ENCODE assay signal across 9 mouse cellular contexts in genomic region chr4:107704185-107704584, GRCm38 (mm10). TPM values are rescaled to one million over a fixed set of nuclear protein-coding genes. Genes with fewer than 3 reads are reported as not detected.
DNase-seq lines count a peak whose midpoint lies in the region; ATAC-seq and TF ChIP-seq lines count a peak whose summit lies in the region.
"Had no signal": no experiment of that assay in that cellular context is flagged by ENCODE, and none has a peak within 500 bp of the region (broad histone marks: within the 10 kb centered on the region; RNA-seq: fewer than 3 reads in every experiment).

No protein-coding gene starts in this region.

- TF ChIP-seq CTCF in E14TG2a.4 (conservative IDR thresholded peaks at IDR 0.05; ENCODE audit: low read length), result peak; percentile 73

- intact Hi-C loops in heart, postnatal 25 days (cut with DNase I), result no loop called here

- ATAC-seq in megakaryocyte progenitor cell, adult 5-6 weeks (replicated peaks; ENCODE audit: poor library complexity), result peak; percentile 42; the same call in 1 of the 2 replicates

- DNase-seq in kidney, postnatal 4 days, result peak; percentile 31 to 44
- DNase-seq in kidney, adult 11 months, result no peak
- DNase-seq in ZHBTc4 (ENCODE audit: low read depth, low spot score), result peak; percentile 84
- DNase-seq in gastrocnemius, adult 18-20 months (ENCODE audit: low spot score), result no peak
- DNase-seq in kidney, postnatal 10 days, result no peak
- DNase-seq in heart, postnatal 25 days (ENCODE audit: low spot score), result no peak
- DNase-seq: cerebellum, adult 9-10 months had no signal

- no peaks in the 10 kb centered on the region for H3K36me3 ChIP-seq in E14TG2a.4 (ENCODE audit: insufficient read depth, low read length)

- H3K27me3 ChIP-seq in E14TG2a.4 (ENCODE audit: insufficient read depth, low read length), result peaks cover 14% of the 10 kb centered on the region

- no peak overlapping the region for H3K4me3 ChIP-seq in E14TG2a.4 (replicated peaks; ENCODE audit: low read length)

- no peaks in the 10 kb centered on the region for H3K4me1 ChIP-seq in E14TG2a.4 (replicated peaks; ENCODE audit: low read depth, low read length)

- no peaks in the 10 kb centered on the region for H3K9me3 ChIP-seq in E14TG2a.4 (ENCODE audit: low read length)

RNA-seq across cellular contexts. Expression of gene Dmrtb1, which starts 20.2 kb away (rescaled TPM):
- total RNA-seq in megakaryocyte progenitor cell, adult 5-6 weeks (2015), result 0.66 TPM in 1 of 2 replicates, not detected in the other
- total RNA-seq in megakaryocyte progenitor cell, adult 5-6 weeks (2017), result 0.75 TPM in 1 of 2 replicates, not detected in the other
- not detected for total RNA-seq in gastrocnemius, adult 18-20 months (2021)
- total RNA-seq in heart, postnatal 25 days (2021), result not detected

Comparison
In these comparisons a context has a peak if more than half of its experiments do, and no peak if none do; other contexts are left out.
1. DNase-seq: peak in kidney, postnatal 4 days (2 of 2) and ZHBTc4 (single experiment); none in kidney, adult 11 months (single experiment), gastrocnemius, adult 18-20 months (single experiment), kidney, postnatal 10 days (single experiment) and heart, postnatal 25 days (single experiment).